Mouse (Mus musculus) stomach, embryonic 16.5 days (tissue): Measurements from ENCODE around the gene Kcnk12. TPM values are rescaled to one million over a fixed set of nuclear protein-coding genes. Genes with fewer than 3 reads are reported as not detected.

ENCODE experiments used
- ATAC-seq: fragments of 200-750 bp; cut with Nextera tagmentation; 2 replicates; pipeline ENCODE4 v1.8.0; 2017; ENCODE audit warnings: moderate number of reproducible peaks, moderate TSS enrichment; ENCODE audit not compliant: insufficient read depth, low FRiP score
- H3K27ac ChIP-seq: fragments of 300-500 bp; sonication (generic); 2 replicates; pipeline ENCODE4 v1.5.1; 2014; ENCODE audit warnings: low read length
- H3K27me3 ChIP-seq: fragments of 300-500 bp; sonication (generic); 2 replicates; pipeline ENCODE4 v1.6.1; 2014; ENCODE audit warnings: low read length, control low read depth, mixed read lengths; ENCODE audit not compliant: control insufficient read depth, insufficient read depth
- H3K36me3 ChIP-seq: fragments of 300-500 bp; sonication (generic); 2 replicates; pipeline ENCODE4 v1.6.1; 2014; ENCODE audit warnings: low read length; ENCODE audit not compliant: control insufficient read depth, insufficient read depth
- H3K4me1 ChIP-seq: fragments of 300-500 bp; sonication (generic); 2 replicates; pipeline ENCODE4 v1.6.1; 2014; ENCODE audit warnings: low read length, control low read depth, mixed read lengths; ENCODE audit not compliant: control insufficient read depth, insufficient read depth
- H3K4me2 ChIP-seq: fragments of 300-500 bp; sonication (generic); 2 replicates; pipeline ENCODE4 v1.6.1; 2014; ENCODE audit warnings: low read depth, low read length, mixed read lengths
- H3K4me3 ChIP-seq: fragments of 300-500 bp; sonication (generic); replicated peaks from 2 replicates; pipeline ENCODE4 v1.5.1; 2014; ENCODE audit warnings: mild to moderate bottlenecking, low read length
- H3K9ac ChIP-seq: fragments of 300-500 bp; sonication (generic); 2 replicates; pipeline ENCODE4 v1.6.1; 2014; ENCODE audit warnings: low read length
- H3K9me3 ChIP-seq: fragments of 300-500 bp; sonication (generic); replicated peaks from 2 replicates; pipeline ENCODE4 v1.6.1; 2016; ENCODE audit warnings: low read length, control low read depth; ENCODE audit not compliant: control insufficient read depth
- WGBS: fragments of 180-500 bp; shearing (Covaris S2); extraction: QIAGEN DNeasy Blood & Tissue Kit; methylation state at CpG from one replicate; pipeline ENCODE4 v1.1.7; 2014; 5-methylcytosine and 5-hydroxymethylcytosine counted together
- polyA plus RNA-seq: library from polyadenylated mRNA; unstranded; fragments of >200 nt; fragmentation: Nextera tagmentation; extraction: Ambion mirVana; gene quantifications from 2 replicates; pipeline ENCODE4 v1.2.1, GENCODE M21; 2015

The Kcnk12 gene
- polyA plus RNA-seq, result not detected in 2 replicates

- Histone ChIP-seq H3K27me3 (peaks cover 54% of the 10 kb centered on the region), H3K36me3 (no peaks in the 10 kb centered on the region), H3K4me1 (peaks cover 17% of the 10 kb centered on the region; the same call in 1 of the 2 replicates), H3K9me3 (no peaks in the 10 kb centered on the region), H3K27ac (no peak within 1 kb of the TSS), H3K4me3 (peak within 1 kb of the TSS; percentile 39), H3K9ac (no peak within 1 kb of the TSS), H3K4me2 (peak within 1 kb of the TSS; percentile 72)
- under 1% methylated on average over 46 of the region's 46 CpGs for WGBS
- peak; percentile 53; the same call in 1 of the 2 replicates for ATAC-seq
These were observed at the start of gene Kcnk12 for GRCm38 (mm10) chr17:87797688-87798291. Gene Kcnk12 (minus strand): TSS chr17:87797994.

GRCm38 (mm10) chr17:87842156-87842555 is 44.4 kb upstream of the Kcnk12 start:
- no peak for ATAC-seq
- no peaks in the 10 kb centered on the region for H3K9me3 ChIP-seq
- 87% methylated on average over 5 of the region's 5 CpGs for WGBS
- H3K27me3 ChIP-seq, result no peaks in the 10 kb centered on the region
- no peak overlapping the region for H3K9ac ChIP-seq
- H3K36me3 ChIP-seq, result no peaks in the 10 kb centered on the region
- no peaks in the 10 kb centered on the region for H3K4me1 ChIP-seq
- H3K4me3 ChIP-seq, result no peak overlapping the region
- H3K4me2 ChIP-seq, result no peak overlapping the region
- H3K27ac ChIP-seq, result no peak overlapping the region

GRCm38 (mm10) chr17:87840079-87840478 is 42.3 kb upstream of the Kcnk12 start:
- 68% methylated on average over 7 of the region's 7 CpGs for WGBS
- H3K36me3 ChIP-seq, result no peaks in the 10 kb centered on the region
- H3K9ac ChIP-seq, result no peak overlapping the region
- H3K4me1 ChIP-seq, result no peaks in the 10 kb centered on the region
- no peaks in the 10 kb centered on the region for H3K27me3 ChIP-seq
- no peak overlapping the region for H3K4me2 ChIP-seq
- ATAC-seq, result no peak
- H3K4me3 ChIP-seq, result no peak overlapping the region
- H3K27ac ChIP-seq, result no peak overlapping the region
- H3K9me3 ChIP-seq, result no peaks in the 10 kb centered on the region

DNA sequence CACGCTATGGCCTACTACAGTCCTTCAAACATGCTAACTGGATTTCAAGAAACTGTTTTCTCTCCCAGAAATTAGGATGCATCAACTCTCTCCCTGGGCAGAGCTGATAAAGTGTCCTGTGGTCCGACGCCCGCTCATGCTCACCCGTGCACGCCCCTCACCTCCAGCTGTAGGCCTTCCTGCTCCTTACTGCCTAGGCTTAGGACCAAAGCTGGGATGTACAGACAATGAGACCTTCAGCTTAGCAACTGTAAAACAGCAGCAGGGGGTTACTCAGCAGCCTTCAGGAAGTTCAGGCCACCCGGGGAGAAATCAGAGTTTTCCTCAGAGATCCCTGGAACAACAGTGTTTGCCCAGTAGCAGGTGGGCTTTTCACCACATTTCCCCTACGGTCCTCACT is 37.1 kb upstream of the Kcnk12 start:
- ATAC-seq, result no peak
- no peaks in the 10 kb centered on the region for H3K9me3 ChIP-seq
- H3K9ac ChIP-seq, result no peak overlapping the region
- WGBS, result 40% methylated on average over 8 of the region's 8 CpGs
- no peak overlapping the region for H3K27ac ChIP-seq
- no peaks in the 10 kb centered on the region for H3K4me1 ChIP-seq
- no peaks in the 10 kb centered on the region for H3K36me3 ChIP-seq
- no peaks in the 10 kb centered on the region for H3K27me3 ChIP-seq
- no peak overlapping the region for H3K4me3 ChIP-seq
- no peak overlapping the region for H3K4me2 ChIP-seq

- H3K4me2 ChIP-seq, result no peak overlapping the region
- no peak overlapping the region for H3K27ac ChIP-seq
- H3K4me3 ChIP-seq, result no peak overlapping the region
- WGBS, result 15% methylated on average over 12 of the region's 12 CpGs
- ATAC-seq, result no peak
- no peaks in the 10 kb centered on the region for H3K9me3 ChIP-seq
- no peaks in the 10 kb centered on the region for H3K4me1 ChIP-seq
- peaks cover 10% of the 10 kb centered on the region for H3K27me3 ChIP-seq
- H3K36me3 ChIP-seq, result no peaks in the 10 kb centered on the region
- H3K9ac ChIP-seq, result no peak overlapping the region
These were observed 29.1 kb upstream of the Kcnk12 start for GRCm38 (mm10) chr17:87826909-87827308.

DNA sequence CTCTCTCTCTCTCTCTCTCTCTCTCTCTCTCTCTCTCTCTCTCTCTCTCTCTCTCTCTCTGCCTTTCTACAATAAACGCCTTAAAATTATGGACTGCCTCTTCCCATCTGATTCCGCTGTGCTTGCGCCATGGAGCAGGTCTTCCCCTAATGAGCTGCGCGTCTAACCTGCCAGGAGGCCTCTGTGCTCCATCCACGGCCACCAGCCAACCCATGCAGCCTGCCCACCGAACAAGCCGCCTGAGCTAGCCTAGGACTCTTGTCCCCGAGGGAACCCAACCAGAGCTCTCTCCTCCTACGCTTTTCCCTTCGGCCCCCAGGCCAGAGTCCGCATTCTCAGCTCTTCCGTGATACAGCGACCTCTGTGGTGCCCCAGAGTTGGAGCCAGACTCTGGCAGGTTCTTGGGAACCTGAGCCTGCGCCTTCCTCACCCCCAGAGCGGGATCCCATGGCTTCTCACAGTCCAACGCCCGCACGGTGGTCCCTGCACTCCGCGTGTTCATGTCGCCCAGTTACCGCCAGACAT is 28.3 kb upstream of the Kcnk12 start:
- H3K36me3 ChIP-seq, result no peaks in the 10 kb centered on the region
- H3K27me3 ChIP-seq, result peaks cover 10% of the 10 kb centered on the region
- no peak overlapping the region for H3K27ac ChIP-seq
- WGBS, result 17% methylated on average over 23 of the region's 23 CpGs
- H3K4me3 ChIP-seq, result no peak overlapping the region
- H3K4me2 ChIP-seq, result no peak overlapping the region
- H3K9ac ChIP-seq, result no peak overlapping the region
- H3K9me3 ChIP-seq, result no peaks in the 10 kb centered on the region
- ATAC-seq, result no peak
- no peaks in the 10 kb centered on the region for H3K4me1 ChIP-seq

DNA sequence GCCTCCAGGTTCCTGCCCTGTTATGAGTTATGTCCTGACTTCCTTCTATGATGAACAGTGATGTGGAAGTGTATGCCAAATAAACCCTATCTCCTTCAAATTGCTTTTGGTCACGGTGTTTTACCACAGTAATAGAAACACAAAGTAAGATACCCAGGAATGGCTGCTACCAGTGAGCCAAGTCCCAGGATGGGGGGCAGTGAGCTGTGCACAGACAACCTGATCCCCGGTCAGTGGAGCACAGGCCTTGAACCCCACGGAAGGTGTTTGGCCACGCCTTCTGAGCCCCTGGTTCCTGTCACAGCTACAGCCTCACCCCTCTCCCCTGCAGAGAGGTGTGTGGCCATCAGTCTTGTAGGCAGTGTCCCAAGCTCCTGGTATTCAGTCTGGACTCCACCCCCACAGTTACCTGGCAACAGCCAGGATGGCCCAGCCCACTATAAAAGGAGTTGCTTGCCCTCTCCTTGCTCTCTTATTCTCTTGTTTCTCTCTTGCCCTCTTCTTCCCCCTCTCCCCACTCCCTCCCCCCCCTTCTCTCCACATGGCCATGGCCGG is 27.7 kb upstream of the Kcnk12 start:
- ATAC-seq, result no peak
- WGBS, result 21% methylated on average over 5 of the region's 5 CpGs
- Histone ChIP-seq H3K4me2 (no peak overlapping the region), H3K4me1 (no peaks in the 10 kb centered on the region), H3K4me3 (no peak overlapping the region), H3K27me3 (peaks cover 10% of the 10 kb centered on the region), H3K27ac (no peak overlapping the region), H3K36me3 (no peaks in the 10 kb centered on the region), H3K9me3 (no peaks in the 10 kb centered on the region), H3K9ac (no peak overlapping the region)

DNA sequence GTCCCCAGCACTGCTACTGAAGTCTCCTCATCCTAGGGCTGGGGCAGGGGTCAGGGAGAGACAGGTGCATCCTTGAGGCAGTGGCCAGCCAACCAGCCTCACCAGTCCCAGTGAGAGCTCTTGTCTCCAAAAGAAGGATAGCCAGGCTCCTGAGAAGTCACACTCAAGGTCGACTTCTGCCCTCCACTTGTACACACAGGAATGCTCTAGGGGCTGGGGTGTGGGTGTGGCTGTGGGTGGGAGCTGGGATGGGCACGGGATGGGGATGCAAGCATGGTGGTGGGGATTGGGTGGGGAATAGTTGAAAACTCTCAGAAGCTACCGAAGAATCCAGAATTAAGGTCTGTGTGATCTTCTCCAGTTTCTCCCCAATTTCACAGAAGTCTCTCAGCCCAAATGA is 25.2 kb upstream of the Kcnk12 start:
- WGBS, result 72% methylated on average over 3 of the region's 3 CpGs

GRCm38 (mm10) chr17:87809556-87809955 is 11.8 kb upstream of the Kcnk12 start:
- 72% methylated on average over 2 of the region's 2 CpGs for WGBS
- no peak overlapping the region for H3K27ac ChIP-seq
- no peak overlapping the region for H3K4me2 ChIP-seq
- no peak for ATAC-seq
- no peaks in the 10 kb centered on the region for H3K4me1 ChIP-seq
- H3K9me3 ChIP-seq, result no peaks in the 10 kb centered on the region
- H3K36me3 ChIP-seq, result no peaks in the 10 kb centered on the region
- no peak overlapping the region for H3K9ac ChIP-seq
- no peak overlapping the region for H3K4me3 ChIP-seq
- no peaks in the 10 kb centered on the region for H3K27me3 ChIP-seq

More for the DNA sequence above, 25.2 kb upstream of the Kcnk12 start:
- no peak overlapping the region for H3K9ac ChIP-seq
- H3K9me3 ChIP-seq, result 0 out of 2 replicates have a peak, but pooled peaks cover 5% of the 10 kb centered on the region
- H3K4me1 ChIP-seq, result no peaks in the 10 kb centered on the region
- no peak for ATAC-seq
- H3K4me2 ChIP-seq, result no peak overlapping the region
- H3K36me3 ChIP-seq, result no peaks in the 10 kb centered on the region
- H3K27me3 ChIP-seq, result peaks cover 10% of the 10 kb centered on the region
- H3K4me3 ChIP-seq, result no peak overlapping the region
- H3K27ac ChIP-seq, result no peak overlapping the region
